ENCODE assay signal across 22 mouse cellular contexts in genomic region chr9:92282563-92283171, GRCm38 (mm10). TPM values are rescaled to one million over a fixed set of nuclear protein-coding genes. Genes with fewer than 3 reads are reported as not detected.
DNase-seq lines count a peak whose midpoint lies in the region; ATAC-seq and TF ChIP-seq lines count a peak whose summit lies in the region.
"Had no signal": no experiment of that assay in that cellular context is flagged by ENCODE, and none has a peak within 500 bp of the region (broad histone marks: within the 10 kb centered on the region; RNA-seq: fewer than 3 reads in every experiment).

No protein-coding gene starts in this region.

- no peak overlapping the region for H3K4me2 ChIP-seq in kidney, embryonic 14.5 days (replicated peaks; ENCODE audit: low read depth, low read length)
- H3K4me2 ChIP-seq in forebrain, embryonic 15.5 days (replicated peaks): no peak overlapping the region
- H3K4me2 ChIP-seq: embryonic facial prominence, embryonic 12.5 days; limb, embryonic 13.5 days had no signal

- TF ChIP-seq POLR2A in kidney, adult 2 months (IDR thresholded peaks at IDR 0.05; ENCODE audit: low read depth, low read length): no peak
- no peak for TF ChIP-seq POLR2A in embryonic fibroblast, embryonic 13.5 days (IDR thresholded peaks at IDR 0.05; ENCODE audit: low read depth, low read length)

- no peak for ATAC-seq in kidney, embryonic 14.5 days (ENCODE audit: low FRiP score, low TSS enrichment)
- ATAC-seq in forebrain, embryonic 15.5 days (replicated peaks): no peak
- ATAC-seq: CD4-positive, CD25-positive, alpha-beta regulatory T cell, adult 4 months; Patski had no signal

- DNase-seq in kidney, adult 2 months: no peak
- peak; percentile 4 for DNase-seq in mesoderm, embryonic 11.5 days (ENCODE audit: low read depth, low spot score)
- DNase-seq in cerebellum, postnatal 4 days (ENCODE audit: low spot score in 2 of 2): no peak
- DNase-seq in adrenal gland, adult 2 months: no peak
- DNase-seq: cerebellum, adult 2 months; kidney, adult 18-20 months; lung, adult 18-20 months; right cerebral cortex, adult 18-20 months had no signal

- H3K4me1 ChIP-seq in kidney, adult 2 months (ENCODE audit: control insufficient read depth, insufficient read depth, low read length): peaks cover 11% of the 10 kb centered on the region
- no peaks in the 10 kb centered on the region for H3K4me1 ChIP-seq in kidney, embryonic 14.5 days (ENCODE audit: control insufficient read depth, insufficient read depth, low read length)
- H3K4me1 ChIP-seq in embryonic fibroblast, embryonic 13.5 days (ENCODE audit: control insufficient read depth, insufficient read depth, low read length): no peaks in the 10 kb centered on the region
- no peaks in the 10 kb centered on the region for H3K4me1 ChIP-seq in forebrain, embryonic 15.5 days
- H3K4me1 ChIP-seq: embryonic facial prominence, embryonic 12.5 days; limb, embryonic 13.5 days had no signal

- H3K27ac ChIP-seq in kidney, adult 2 months (ENCODE audit: insufficient read depth, low read depth, low read length): 0 out of 2 replicates have a peak overlapping the region, but pooled peaks have one; percentile 22
- no peak overlapping the region for H3K27ac ChIP-seq in kidney, embryonic 14.5 days (ENCODE audit: low read depth, low read length)
- peak overlapping the region; percentile 43; the same call in 1 of the 2 replicates for H3K27ac ChIP-seq in embryonic fibroblast, embryonic 13.5 days (ENCODE audit: insufficient read depth, low read length)
- no peak overlapping the region for H3K27ac ChIP-seq in forebrain, embryonic 15.5 days (replicated peaks)
- H3K27ac ChIP-seq: embryonic facial prominence, embryonic 12.5 days; limb, embryonic 13.5 days had no signal

- 58% methylated on average over 7 of the region's 7 CpGs for WGBS in kidney, adult 2 months
- 48% methylated on average over 7 of the region's 7 CpGs for WGBS in kidney, embryonic 14.5 days
- WGBS in forebrain, embryonic 15.5 days: 39% methylated on average over 7 of the region's 7 CpGs

- H3K9ac ChIP-seq in kidney, embryonic 14.5 days (ENCODE audit: low read depth, low read length): no peak overlapping the region
- no peak overlapping the region for H3K9ac ChIP-seq in forebrain, embryonic 15.5 days (replicated peaks)
- H3K9ac ChIP-seq: embryonic facial prominence, embryonic 12.5 days; limb, embryonic 13.5 days had no signal

- no peak overlapping the region for H3K4me3 ChIP-seq in kidney, adult 2 months (ENCODE audit: insufficient read depth, low read depth, low read length)
- no peak overlapping the region for H3K4me3 ChIP-seq in kidney, embryonic 14.5 days (ENCODE audit: low read length)
- no peak overlapping the region for H3K4me3 ChIP-seq in embryonic fibroblast, embryonic 13.5 days (ENCODE audit: insufficient read depth, low read length)
- H3K4me3 ChIP-seq in forebrain, embryonic 15.5 days: no peak overlapping the region
- H3K4me3 ChIP-seq: embryonic facial prominence, embryonic 12.5 days; limb, embryonic 13.5 days had no signal

- H3K36me3 ChIP-seq in kidney, adult 2 months (ENCODE audit: control insufficient read depth, insufficient read depth, low read length): peaks cover 14% of the 10 kb centered on the region
- H3K36me3 ChIP-seq in kidney, embryonic 14.5 days (ENCODE audit: control insufficient read depth, insufficient read depth, low read length): no peaks in the 10 kb centered on the region
- H3K36me3 ChIP-seq in forebrain, embryonic 15.5 days: no peaks in the 10 kb centered on the region
- H3K36me3 ChIP-seq: embryonic facial prominence, embryonic 12.5 days; limb, embryonic 13.5 days had no signal

- no peaks in the 10 kb centered on the region for H3K9me3 ChIP-seq in kidney, embryonic 14.5 days (ENCODE audit: control insufficient read depth, low read length)
- H3K9me3 ChIP-seq in forebrain, embryonic 15.5 days: no peaks in the 10 kb centered on the region
- H3K9me3 ChIP-seq: embryonic facial prominence, embryonic 12.5 days; limb, embryonic 13.5 days had no signal

- TF ChIP-seq CTCF in kidney, adult 2 months (conservative IDR thresholded peaks at IDR 0.05; ENCODE audit: insufficient read depth, insufficient read length, low read depth, low read length): no peak
- no peak for TF ChIP-seq CTCF in embryonic fibroblast, embryonic 13.5 days (IDR thresholded peaks at IDR 0.05; ENCODE audit: borderline replicate concordance, insufficient read depth, low read length)

- H3K27me3 ChIP-seq in kidney, adult 2 months (replicated peaks; ENCODE audit: control insufficient read depth, insufficient read depth, low read length): no peaks in the 10 kb centered on the region
- H3K27me3 ChIP-seq in kidney, embryonic 14.5 days (ENCODE audit: control insufficient read depth, insufficient read depth, low read length): no peaks in the 10 kb centered on the region
- H3K27me3 ChIP-seq in forebrain, embryonic 15.5 days: no peaks in the 10 kb centered on the region
- H3K27me3 ChIP-seq: embryonic facial prominence, embryonic 12.5 days; limb, embryonic 13.5 days; Patski had no signal

RNA-seq across cellular contexts. Expression of gene Plscr2, which starts 7.3 kb away (rescaled TPM):
- 193 and 201 TPM in 2 replicates for polyA plus RNA-seq in kidney, adult 2 months (2012; rRNA removed)
- 6.0 and 11.6 TPM in 2 replicates for polyA plus RNA-seq in kidney, embryonic 14.5 days (2014; fragmentation: Nextera tagmentation; extraction: Ambion mirVana)
- polyA plus RNA-seq in embryonic fibroblast, embryonic 13.5 days (2011; ENCODE audit: insufficient read length, low read depth, missing spikeins): 4.8 and 6.7 TPM in 2 replicates
- polyA plus RNA-seq in forebrain, embryonic 15.5 days (2015; fragmentation: Nextera tagmentation; extraction: Ambion mirVana): 0.99 and 1.3 TPM in 2 replicates
- 10 to 100 TPM; 13.0 to 17.9 TPM for total RNA-seq in adrenal gland, adult 2 months (2021)
- polyA plus RNA-seq in adrenal gland, adult 2 months (2012; rRNA removed): 4.8 and 6.4 TPM in 2 replicates
- polyA plus RNA-seq: CD4-positive, CD25-positive, alpha-beta regulatory T cell, adult 4 months; neural tube, embryonic 11.5 days had no signal

RNA-seq across cellular contexts. Expression of gene 1700057G04Rik, which starts 26.5 kb away (rescaled TPM):
- polyA plus RNA-seq in kidney, adult 2 months (2012; rRNA removed): not detected in 2 replicates
- polyA plus RNA-seq in kidney, embryonic 14.5 days (2014; fragmentation: Nextera tagmentation; extraction: Ambion mirVana): not detected in 2 replicates
- polyA plus RNA-seq in embryonic fibroblast, embryonic 13.5 days (2011; ENCODE audit: insufficient read length, low read depth, missing spikeins): not detected in 2 replicates
- not detected in 2 replicates for polyA plus RNA-seq in forebrain, embryonic 15.5 days (2015; fragmentation: Nextera tagmentation; extraction: Ambion mirVana)
- total RNA-seq in adrenal gland, adult 2 months (2021): not detected
- not detected in 2 replicates for polyA plus RNA-seq in adrenal gland, adult 2 months (2012; rRNA removed)
- total RNA-seq: gastrocnemius, adult 8-10 months; heart, adult 8-10 months; heart, postnatal 25 days had no signal
- polyA plus RNA-seq: CD4-positive, CD25-positive, alpha-beta regulatory T cell, adult 4 months; cerebellum, adult 2 months; embryonic facial prominence, embryonic 12.5 days; forebrain, embryonic 11.5 days; large intestine, adult 2 months; limb, embryonic 13.5 days; neural tube, embryonic 11.5 days; Patski; spleen, adult 2 months had no signal

RNA-seq across cellular contexts. Expression of gene Plscr1, which starts 33.1 kb away (rescaled TPM):
- polyA plus RNA-seq in kidney, adult 2 months (2012; rRNA removed): 21.7 and 26.1 TPM in 2 replicates
- polyA plus RNA-seq in kidney, embryonic 14.5 days (2014; fragmentation: Nextera tagmentation; extraction: Ambion mirVana): 83.5 and 91.2 TPM in 2 replicates
- polyA plus RNA-seq in embryonic fibroblast, embryonic 13.5 days (2011; ENCODE audit: insufficient read length, low read depth, missing spikeins): 19.2 and 20.4 TPM in 2 replicates
- polyA plus RNA-seq in forebrain, embryonic 15.5 days (2015; fragmentation: Nextera tagmentation; extraction: Ambion mirVana): 5.7 and 6.8 TPM in 2 replicates
- 10 to 100 TPM in 1 of 2 experiments, 1 to 10 TPM in 1; 7.2 to 11.2 TPM for total RNA-seq in adrenal gland, adult 2 months (2021)
- polyA plus RNA-seq in adrenal gland, adult 2 months (2012; rRNA removed): 15.4 and 19.1 TPM in 2 replicates

Comparison
In these comparisons a context has a peak if more than half of its experiments do, and no peak if none do; other contexts are left out.
1. H3K27ac ChIP-seq: peak in kidney, adult 2 months (single experiment) and embryonic fibroblast, embryonic 13.5 days (single experiment); none in kidney, embryonic 14.5 days (single experiment) and forebrain, embryonic 15.5 days (single experiment).
2. RNA of gene Plscr2, which starts 7.3 kb away (polyA plus RNA-seq): 193 to 201 TPM in kidney, adult 2 months; 6.0 to 11.6 TPM in kidney, embryonic 14.5 days, 4.8 to 6.7 TPM in embryonic fibroblast, embryonic 13.5 days, 4.8 to 6.4 TPM in adrenal gland, adult 2 months and 0.99 to 1.3 TPM in forebrain, embryonic 15.5 days; every median in the first group is over 10 times any median in the second.